Mouse (Mus musculus) forebrain, embryonic 16.5 days (tissue): ENCODE results near the gene H2afz. TPM values are rescaled to one million over a fixed set of nuclear protein-coding genes. Genes with fewer than 3 reads are reported as not detected.

Experiments
- ATAC-seq: fragments of 200-750 bp; cut with Nextera tagmentation; 2 replicates; pipeline ENCODE4 v1.8.0; 2017; ENCODE audit warnings: mild to moderate bottlenecking, moderate library complexity
- H3K27ac ChIP-seq: fragments of 300-500 bp; sonication (generic); 2 replicates; pipeline ENCODE4 v1.5.1; 2014; ENCODE audit warnings: low read length, control low read depth
- H3K27me3 ChIP-seq: fragments of 300-500 bp; sonication (generic); replicated peaks from 2 replicates; pipeline ENCODE4 v1.6.1; 2014; ENCODE audit warnings: low read length; ENCODE audit not compliant: control insufficient read depth, insufficient read depth
- H3K36me3 ChIP-seq: fragments of 300-500 bp; sonication (generic); 2 replicates; pipeline ENCODE4 v1.6.1; 2014; ENCODE audit not compliant: control insufficient read depth, insufficient read depth
- H3K4me1 ChIP-seq: fragments of 300-500 bp; sonication (generic); replicated peaks from 2 replicates; pipeline ENCODE4 v1.6.1; 2014; ENCODE audit warnings: low read length; ENCODE audit not compliant: control insufficient read depth, insufficient read depth
- H3K4me2 ChIP-seq: fragments of 300-500 bp; sonication (generic); 2 replicates; pipeline ENCODE4 v1.6.1; 2014; ENCODE audit warnings: mild to moderate bottlenecking, low read length, control low read depth
- H3K4me3 ChIP-seq: fragments of 300-500 bp; sonication (generic); replicated peaks from 2 replicates; pipeline ENCODE4 v1.5.1; 2014; ENCODE audit warnings: mild to moderate bottlenecking, low read length, control low read depth
- H3K9ac ChIP-seq: fragments of 300-500 bp; sonication (generic); replicated peaks from 2 replicates; pipeline ENCODE4 v1.6.1; 2014; ENCODE audit warnings: low read depth, low read length, control low read depth
- H3K9me3 ChIP-seq: fragments of 300-500 bp; sonication (generic); 2 replicates; pipeline ENCODE4 v1.6.1; 2016; ENCODE audit warnings: low read length; ENCODE audit not compliant: control insufficient read depth
- WGBS: fragments of 180-500 bp; shearing (Covaris S2); extraction: QIAGEN DNeasy Blood & Tissue Kit; methylation state at CpG from one replicate; pipeline ENCODE4 v1.1.7; 2014; 5-methylcytosine and 5-hydroxymethylcytosine counted together
- polyA plus RNA-seq: library from polyadenylated mRNA; unstranded; fragments of >200 nt; fragmentation: Nextera tagmentation; extraction: Ambion mirVana; gene quantifications from 2 replicates; pipeline ENCODE4 v1.2.1, GENCODE M21; 2015

H2afz gene
- polyA plus RNA-seq, 1 experiment from 2014 or later: 1,163 TPM

DNA sequence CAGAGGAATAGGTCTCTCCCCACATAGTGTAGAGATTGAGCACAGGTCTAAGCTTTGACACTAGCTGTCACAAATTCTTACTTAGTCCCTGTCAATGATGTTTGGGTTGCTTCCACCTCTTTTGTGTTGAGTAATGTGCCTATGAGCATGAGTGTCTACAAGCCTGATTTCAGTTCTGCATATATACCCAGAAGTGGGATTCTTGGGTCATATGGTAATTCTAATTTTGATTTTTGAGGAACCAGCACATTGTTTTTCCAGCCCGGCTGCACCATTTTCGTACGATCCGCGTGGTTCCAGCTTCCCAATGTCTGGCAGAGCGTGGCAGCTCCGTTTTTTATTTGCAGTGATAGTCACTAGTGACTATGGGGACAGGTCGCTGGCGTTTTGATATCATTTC, 5.1 kb downstream of the H2afz start:
- Histone ChIP-seq H3K36me3 (no peaks in the 10 kb centered on the region), H3K9ac (no peak overlapping the region), H3K27me3 (no peaks in the 10 kb centered on the region), H3K4me1 (peaks cover 14% of the 10 kb centered on the region), H3K9me3 (no peaks in the 10 kb centered on the region), H3K4me2 (no peak overlapping the region), H3K4me3 (no peak overlapping the region), H3K27ac (no peak overlapping the region)
- ATAC-seq: no peak
- WGBS: 92% methylated on average over 9 of the region's 9 CpGs

DNA sequence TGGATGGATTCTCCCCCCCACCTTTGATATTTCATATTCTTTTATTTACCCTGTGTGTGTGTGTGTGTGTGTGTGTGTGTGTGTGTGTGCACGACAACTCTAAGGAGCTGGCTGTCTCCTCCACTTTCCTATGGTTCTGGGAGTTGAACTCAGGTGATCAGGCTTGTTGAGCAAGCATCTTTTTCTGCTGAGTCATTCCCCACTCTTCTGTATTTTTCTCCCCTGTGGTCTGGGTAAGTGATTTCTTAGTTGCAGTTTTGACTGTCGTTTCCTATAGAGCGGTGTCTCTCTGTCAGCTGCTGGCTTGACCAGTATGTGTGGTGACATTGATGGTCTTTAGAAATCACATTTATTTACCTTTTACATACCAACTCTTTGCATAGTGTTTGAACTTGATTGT, 15.0 kb downstream of the H2afz start:
- Histone ChIP-seq H3K27me3 (no peaks in the 10 kb centered on the region), H3K4me1 (no peaks in the 10 kb centered on the region), H3K27ac (no peak overlapping the region), H3K36me3 (no peaks in the 10 kb centered on the region), H3K4me3 (no peak overlapping the region), H3K9ac (no peak overlapping the region), H3K4me2 (no peak overlapping the region), H3K9me3 (no peaks in the 10 kb centered on the region)
- WGBS: 93% methylated on average over 3 of the region's 3 CpGs
- ATAC-seq: no peak

DNA sequence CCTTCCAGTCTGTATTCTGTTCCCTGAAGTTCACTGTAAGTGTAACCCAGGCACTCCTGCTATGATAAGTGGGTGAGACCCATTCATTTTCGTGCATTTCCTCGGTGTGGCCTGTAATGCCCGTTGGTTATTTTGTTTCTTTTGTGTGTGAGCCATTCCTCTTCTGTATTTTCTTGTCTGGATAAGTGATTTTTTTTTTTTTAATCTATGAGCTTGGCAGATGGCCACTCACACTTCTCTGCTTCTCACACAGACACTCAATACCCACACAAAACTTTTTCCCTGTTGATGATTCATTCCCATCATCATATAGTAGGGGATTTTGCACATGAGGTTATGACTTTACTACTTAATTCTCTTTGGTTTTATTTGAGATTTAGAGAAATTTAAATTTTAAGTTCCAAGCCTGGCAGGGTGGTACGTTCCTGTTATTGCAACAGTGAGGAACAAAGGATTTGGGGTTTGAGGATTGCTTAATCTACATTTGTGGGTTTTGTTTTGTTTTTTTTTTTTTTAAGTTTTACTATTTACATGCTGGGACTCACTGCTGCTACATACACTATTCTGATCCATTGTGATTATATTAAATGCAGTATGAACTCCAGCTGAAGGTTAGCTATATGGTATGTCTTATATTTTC, 15.9 kb downstream of the H2afz start:
- H3K4me1 ChIP-seq: no peaks in the 10 kb centered on the region
- H3K9me3 ChIP-seq: no peaks in the 10 kb centered on the region
- no peaks in the 10 kb centered on the region for H3K27me3 ChIP-seq
- no peaks in the 10 kb centered on the region for H3K36me3 ChIP-seq
- no peak overlapping the region for H3K4me3 ChIP-seq
- no peak overlapping the region for H3K9ac ChIP-seq
- no peak overlapping the region for H3K4me2 ChIP-seq
- no peak overlapping the region for H3K27ac ChIP-seq
- 53% methylated on average over 4 of the region's 4 CpGs for WGBS
- ATAC-seq: no peak

DNA sequence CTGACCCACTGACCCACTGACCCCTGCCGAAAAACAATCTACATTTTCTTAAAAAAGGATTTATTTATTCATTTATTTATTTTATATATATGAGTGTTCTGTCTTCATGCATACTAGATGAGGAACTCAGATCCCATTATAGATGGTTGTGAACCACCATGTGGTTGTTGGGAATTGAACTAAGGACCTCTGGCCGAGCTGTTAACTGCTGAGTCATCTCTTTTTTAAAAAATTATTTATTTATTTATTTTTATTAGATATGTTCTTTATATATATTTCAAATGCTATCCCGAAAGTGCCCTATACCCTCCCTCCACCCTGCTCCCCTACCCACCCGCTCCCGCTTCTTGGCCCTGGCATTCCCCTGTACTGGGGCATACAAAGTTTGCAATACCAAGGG, 16.8 kb downstream of the H2afz start:
- no peak for ATAC-seq
- Histone ChIP-seq H3K27me3 (no peaks in the 10 kb centered on the region), H3K4me3 (no peak overlapping the region), H3K4me1 (no peaks in the 10 kb centered on the region), H3K27ac (no peak overlapping the region), H3K9me3 (no peaks in the 10 kb centered on the region), H3K4me2 (no peak overlapping the region), H3K9ac (no peak overlapping the region), H3K36me3 (no peaks in the 10 kb centered on the region)
- 97% methylated on average over 5 of the region's 5 CpGs for WGBS

DNA sequence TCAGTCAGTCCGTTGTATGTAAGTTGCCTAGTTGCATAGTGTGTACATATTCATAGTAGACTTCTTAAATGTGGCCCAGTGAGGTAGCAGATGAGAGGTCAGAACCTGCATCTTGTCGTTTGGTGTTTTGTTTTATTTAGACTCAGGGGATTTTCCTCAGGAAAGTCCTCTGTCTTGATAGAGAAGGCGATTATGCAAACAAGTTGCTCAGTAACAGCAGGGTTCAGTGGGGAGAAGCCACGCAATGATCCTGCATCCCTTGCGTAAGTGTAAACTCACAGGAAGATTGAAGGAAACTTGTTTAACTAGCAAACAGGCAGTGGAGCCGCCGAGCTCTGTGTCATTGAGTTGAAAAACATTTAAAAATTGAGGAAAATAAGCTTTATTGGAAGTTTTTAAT, 23.7 kb downstream of the H2afz start:
- H3K9ac ChIP-seq: no peak overlapping the region
- H3K36me3 ChIP-seq: peaks cover 6% of the 10 kb centered on the region
- no peak for ATAC-seq
- H3K4me1 ChIP-seq: no peaks in the 10 kb centered on the region
- no peaks in the 10 kb centered on the region for H3K27me3 ChIP-seq
- H3K27ac ChIP-seq: no peak overlapping the region
- no peak overlapping the region for H3K4me2 ChIP-seq
- WGBS: 48% methylated on average over 7 of the region's 7 CpGs
- no peak overlapping the region for H3K4me3 ChIP-seq
- no peaks in the 10 kb centered on the region for H3K9me3 ChIP-seq

DNA sequence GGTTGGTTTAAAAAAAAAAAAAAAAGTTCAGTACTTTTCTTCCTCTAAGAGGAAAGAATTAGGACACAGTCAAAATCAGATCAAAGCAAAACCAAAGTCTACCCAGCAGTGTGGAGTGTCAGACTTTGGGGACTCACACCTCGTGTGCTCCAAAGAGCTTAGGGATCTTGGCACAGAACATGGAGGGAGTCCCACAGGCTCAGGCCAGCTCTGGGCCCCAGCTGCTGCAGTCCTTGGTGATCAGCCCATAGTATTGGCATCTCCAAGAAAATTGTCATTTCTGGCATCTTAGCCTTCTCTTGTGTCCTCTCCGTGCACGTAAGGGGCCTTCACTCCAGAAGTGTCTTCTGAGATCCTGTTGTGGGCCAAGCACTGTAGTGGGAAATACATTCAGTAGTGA, 26.8 kb downstream of the H2afz start:
- Histone ChIP-seq H3K4me3 (no peak overlapping the region), H3K4me2 (no peak overlapping the region), H3K9me3 (no peaks in the 10 kb centered on the region), H3K27me3 (no peaks in the 10 kb centered on the region), H3K9ac (no peak overlapping the region), H3K27ac (no peak overlapping the region), H3K4me1 (no peaks in the 10 kb centered on the region), H3K36me3 (peaks cover 10% of the 10 kb centered on the region)
- 75% methylated on average over 3 of the region's 3 CpGs for WGBS
- ATAC-seq: no peak

DNA sequence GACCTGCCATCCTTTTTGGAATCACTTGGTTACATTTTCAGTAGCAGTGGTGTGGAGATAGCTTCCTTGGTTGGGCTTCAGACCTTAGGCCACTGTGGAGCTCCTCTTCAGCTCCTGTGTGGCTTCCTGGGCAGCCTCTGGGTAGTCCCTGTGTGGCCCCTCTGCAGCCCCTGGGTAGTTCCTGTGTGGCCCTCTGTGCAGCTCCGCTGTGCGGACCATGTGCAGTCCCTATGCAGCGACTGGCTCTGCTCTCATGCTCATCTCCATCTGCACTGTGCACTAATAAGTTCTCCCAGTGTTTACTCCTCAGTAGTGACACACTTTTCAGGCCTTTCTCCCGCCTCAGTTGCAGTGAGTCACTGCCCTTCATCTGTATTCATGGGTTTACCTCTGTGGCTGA, 27.8 kb downstream of the H2afz start:
- ATAC-seq: no peak
- 72% methylated on average over 4 of the region's 4 CpGs for WGBS
- Histone ChIP-seq H3K4me1 (no peaks in the 10 kb centered on the region), H3K4me2 (no peak overlapping the region), H3K4me3 (no peak overlapping the region), H3K9ac (no peak overlapping the region), H3K36me3 (peaks cover 10% of the 10 kb centered on the region), H3K27me3 (no peaks in the 10 kb centered on the region), H3K9me3 (no peaks in the 10 kb centered on the region), H3K27ac (no peak overlapping the region)

DNA sequence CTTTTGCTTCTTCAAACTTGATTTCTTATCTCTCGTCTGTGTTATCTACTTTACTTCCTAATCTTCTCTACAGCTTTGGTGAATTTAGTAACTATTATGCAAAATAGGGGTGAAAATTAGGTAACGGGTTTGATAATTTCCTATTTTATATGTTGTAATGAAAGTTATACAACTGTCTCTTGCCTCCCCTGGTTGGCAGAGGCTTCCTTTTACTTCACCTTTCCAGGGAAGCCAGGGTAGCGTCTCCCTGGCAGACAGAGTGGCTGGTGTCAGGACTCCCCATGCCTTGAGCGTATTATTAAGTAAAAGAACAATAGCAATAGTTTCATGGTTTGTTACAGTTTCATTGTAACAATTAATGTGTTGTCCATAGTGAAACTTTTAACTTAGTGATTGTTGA, 29.5 kb downstream of the H2afz start:
- no peak for ATAC-seq
- H3K4me1 ChIP-seq: no peaks in the 10 kb centered on the region
- H3K4me3 ChIP-seq: no peak overlapping the region
- H3K4me2 ChIP-seq: no peak overlapping the region
- no peaks in the 10 kb centered on the region for H3K9me3 ChIP-seq
- no peaks in the 10 kb centered on the region for H3K27me3 ChIP-seq
- H3K27ac ChIP-seq: no peak overlapping the region
- WGBS: 82% methylated on average over 4 of the region's 4 CpGs
- H3K36me3 ChIP-seq: peaks cover 10% of the 10 kb centered on the region
- no peak overlapping the region for H3K9ac ChIP-seq

- Histone ChIP-seq H3K36me3 (peaks cover 4% of the 10 kb centered on the region; the same call in 1 of the 2 replicates), H3K9ac (no peak overlapping the region), H3K9me3 (no peaks in the 10 kb centered on the region), H3K27me3 (no peaks in the 10 kb centered on the region), H3K27ac (no peak overlapping the region), H3K4me2 (no peak overlapping the region), H3K4me3 (no peak overlapping the region), H3K4me1 (peaks cover 3% of the 10 kb centered on the region)
- no peak for ATAC-seq
- WGBS: 95% methylated on average over 3 of the region's 3 CpGs
Measured at GRCm38 (mm10) chr3:137895196-137895595, 30.9 kb downstream of the H2afz start.

GRCm38 (mm10) chr3:137896386-137896785, 32.1 kb downstream of the H2afz start:
- Histone ChIP-seq H3K9ac (no peak overlapping the region), H3K9me3 (no peaks in the 10 kb centered on the region), H3K36me3 (0 out of 2 replicates have a peak, but pooled peaks cover 4% of the 10 kb centered on the region), H3K4me1 (peaks cover 8% of the 10 kb centered on the region), H3K4me3 (no peak overlapping the region), H3K4me2 (no peak overlapping the region), H3K27me3 (no peaks in the 10 kb centered on the region), H3K27ac (no peak overlapping the region)
- no peak for ATAC-seq
- 82% methylated on average over 4 of the region's 4 CpGs for WGBS
